Mouse (Mus musculus) liver, embryonic 14.5 days (tissue): ENCODE results near the gene Ist1. TPM values are rescaled to one million over a fixed set of nuclear protein-coding genes. Genes with fewer than 3 reads are reported as not detected.

Experiments used
- ATAC-seq: fragments of 200-750 bp; cut with Nextera tagmentation; 2 replicates; pipeline ENCODE4 v1.8.0; 2017; ENCODE audit warnings: moderate number of reproducible peaks, mild to moderate bottlenecking, moderate library complexity; ENCODE audit not compliant: insufficient read depth
- DNase-seq, 3 experiments: peaks; one replicate each; pipeline ENCODE4 v3.0.0-alpha.2; 2012 to 2013; ENCODE audit warnings: low read depth in 3 of 3, low spot score in 3 of 3
- H3K27ac ChIP-seq: fragments of 300-500 bp; sonication (generic); 2 replicates; pipeline ENCODE4 v1.5.1; 2014; ENCODE audit warnings: moderate library complexity, mild to moderate bottlenecking, control low read depth, inconsistent platforms
- H3K27me3 ChIP-seq: fragments of 300-500 bp; sonication (generic); 2 replicates; pipeline ENCODE4 v1.6.1; 2014; ENCODE audit warnings: mild to moderate bottlenecking, low read length, moderate library complexity; ENCODE audit not compliant: control insufficient read depth, insufficient read depth
- H3K36me3 ChIP-seq: fragments of 300-500 bp; sonication (generic); replicated peaks from 2 replicates; pipeline ENCODE4 v1.6.1; 2014; ENCODE audit warnings: low read depth; ENCODE audit not compliant: control insufficient read depth, insufficient read depth
- H3K4me1 ChIP-seq, 2 experiments: fragments of 200-500 bp in 1 of 2; fragments of 300-500 bp in 1 of 2; sonication (generic) in 1 of 2; replicated peaks; 2 replicates each; pipeline ENCODE4 v1.6.1; 2012 to 2014; ENCODE audit warnings: antibody characterized with exemption in 1 of 2, inconsistent platforms in 1 of 2, low read length in 1 of 2; ENCODE audit not compliant: control insufficient read depth in 2 of 2, insufficient read depth in 2 of 2
- H3K4me2 ChIP-seq: fragments of 300-500 bp; sonication (generic); 2 replicates; pipeline ENCODE4 v1.6.1; 2014; ENCODE audit warnings: low read depth, mild to moderate bottlenecking, control low read depth, moderate library complexity
- H3K4me3 ChIP-seq, 2 experiments: fragments of 200-500 bp in 1 of 2; fragments of 300-500 bp in 1 of 2; sonication (generic) in 1 of 2; 2 replicates each; pipeline ENCODE4 v1.5.1; 2012 to 2014; ENCODE audit warnings: low read depth in 2 of 2, low read length in 2 of 2, mild to moderate bottlenecking in 2 of 2, control low read depth in 1 of 2, inconsistent platforms in 1 of 2, moderate library complexity in 1 of 2; ENCODE audit not compliant: insufficient read depth in 1 of 2
- H3K9ac ChIP-seq: fragments of 300-500 bp; sonication (generic); replicated peaks from 2 replicates; pipeline ENCODE4 v1.6.1; 2014; ENCODE audit warnings: mild to moderate bottlenecking, control low read depth, moderate library complexity
- H3K9me3 ChIP-seq: fragments of 300-500 bp; sonication (generic); 2 replicates; pipeline ENCODE4 v1.6.1; 2016; ENCODE audit warnings: low read length, mixed read lengths; ENCODE audit not compliant: control insufficient read depth
- CTCF ChIP-seq: IDR thresholded peaks from 2 replicates; pipeline ENCODE4 v1.5.1; 2016; ENCODE audit warnings: antibody characterized with exemption, low read depth, control low read depth
- EP300 ChIP-seq: IDR thresholded peaks from 2 replicates; pipeline ENCODE4 v1.6.1; 2016; ENCODE audit warnings: antibody characterized with exemption, low read depth
- WGBS: fragments of 180-500 bp; shearing (Covaris S2); extraction: QIAGEN DNeasy Blood & Tissue Kit; methylation state at CpG from one replicate; pipeline ENCODE4 v1.1.7; 2014; ENCODE audit not compliant: insufficient replicate concordance; 5-methylcytosine and 5-hydroxymethylcytosine counted together
- polyA plus RNA-seq, 2 experiments: library from polyadenylated mRNA; depleted of rRNA in 1 of 2; stranded (reverse) in 1 of 2; unstranded in 1 of 2; fragments of >200 nt; fragmentation: Nextera tagmentation in 1 of 2; extraction: Ambion mirVana in 1 of 2; gene quantifications; 2 replicates each; pipeline versions ENCODE4 v1.2.1 to v1.2.3; 2012 to 2014

Ist1 gene
- polyA plus RNA-seq, 2 experiments, result 19.5 to 31.1 TPM

GRCm38 (mm10) chr8:109687248-109687647 lies 5.8 kb downstream of the Ist1 start:
- ATAC-seq, result no peak
- H3K9me3 ChIP-seq, result no peaks in the 10 kb centered on the region

GRCm38 (mm10) chr8:109682120-109682519 lies 10.9 kb downstream of the Ist1 start:
- H3K36me3 ChIP-seq, result peaks cover 54% of the 10 kb centered on the region
- no peak overlapping the region for H3K9ac ChIP-seq
- DNase-seq, result no peak
- H3K27me3 ChIP-seq, result no peaks in the 10 kb centered on the region
- no peak overlapping the region for H3K4me3 ChIP-seq
- no peaks in the 10 kb centered on the region for H3K4me1 ChIP-seq
- no peaks in the 10 kb centered on the region for H3K9me3 ChIP-seq
- 78% methylated on average over 5 of the region's 5 CpGs for WGBS
- no peak overlapping the region for H3K4me2 ChIP-seq
- no peak overlapping the region for H3K27ac ChIP-seq
- no peak for ATAC-seq
- no peak for TF ChIP-seq EP300
- no peak for TF ChIP-seq CTCF

More at GRCm38 (mm10) chr8:109687248-109687647, 5.8 kb downstream of the Ist1 start:
- no peak overlapping the region for H3K4me3 ChIP-seq
- no peak overlapping the region for H3K27ac ChIP-seq
- H3K4me2 ChIP-seq, result no peak overlapping the region
- no peak for DNase-seq
- H3K4me1 ChIP-seq, result peaks cover 8 to 9% of the 10 kb centered on the region in 2 experiments
- WGBS, result 70% methylated on average over 5 of the region's 5 CpGs
- H3K36me3 ChIP-seq, result peaks cover 12% of the 10 kb centered on the region
- no peak overlapping the region for H3K9ac ChIP-seq
- TF ChIP-seq EP300, result no peak
- no peak for TF ChIP-seq CTCF
- H3K27me3 ChIP-seq, result no peaks in the 10 kb centered on the region

GRCm38 (mm10) chr8:109681535-109681934 lies 11.5 kb downstream of the Ist1 start:
- no peak overlapping the region for H3K27ac ChIP-seq
- no peaks in the 10 kb centered on the region for H3K9me3 ChIP-seq
- DNase-seq, result no peak
- peaks cover 60% of the 10 kb centered on the region for H3K36me3 ChIP-seq
- H3K9ac ChIP-seq, result no peak overlapping the region
- H3K4me2 ChIP-seq, result no peak overlapping the region
- no peaks in the 10 kb centered on the region for H3K27me3 ChIP-seq
- 68% methylated on average over 3 of the region's 3 CpGs for WGBS
- H3K4me1 ChIP-seq, result no peaks in the 10 kb centered on the region
- no peak overlapping the region for H3K4me3 ChIP-seq
- no peak for ATAC-seq
- no peak for TF ChIP-seq CTCF
- no peak for TF ChIP-seq EP300

GRCm38 (mm10) chr8:109675896-109676643 lies 17.0 kb downstream of the Ist1 start:
- ATAC-seq (no peak), DNase-seq (no peak)
- H3K4me3 ChIP-seq, result no peak overlapping the region
- H3K27ac ChIP-seq, result no peak overlapping the region
- H3K9me3 ChIP-seq, result no peaks in the 10 kb centered on the region
- WGBS, result 89% methylated on average over 9 of the region's 9 CpGs
- H3K27me3 ChIP-seq, result no peaks in the 10 kb centered on the region
- H3K36me3 ChIP-seq, result peaks cover 83% of the 10 kb centered on the region
- H3K9ac ChIP-seq, result no peak overlapping the region
- H3K4me1 ChIP-seq, result no peaks in the 10 kb centered on the region
- no peak for TF ChIP-seq EP300
- H3K4me2 ChIP-seq, result no peak overlapping the region

GRCm38 (mm10) chr8:109673596-109673995 lies 19.5 kb downstream of the Ist1 start:
- H3K9ac ChIP-seq, result no peak overlapping the region
- no peaks in the 10 kb centered on the region for H3K4me1 ChIP-seq
- H3K4me2 ChIP-seq, result no peak overlapping the region
- ATAC-seq, result no peak
- H3K4me3 ChIP-seq, result no peak overlapping the region
- no peak for DNase-seq
- no peaks in the 10 kb centered on the region for H3K27me3 ChIP-seq
- no peak for TF ChIP-seq EP300
- TF ChIP-seq CTCF, result no peak
- no peaks in the 10 kb centered on the region for H3K9me3 ChIP-seq
- peaks cover 71% of the 10 kb centered on the region for H3K36me3 ChIP-seq
- H3K27ac ChIP-seq, result no peak overlapping the region
- WGBS, result 85% methylated on average over 2 of the region's 2 CpGs
